Mouse (Mus musculus): ENCODE data around the gene Cdhr4. TPM values are rescaled to one million over a fixed set of nuclear protein-coding genes. Genes with fewer than 3 reads are reported as not detected.

Gene Cdhr4
- total RNA-seq, 2 experiments from 2014 or later, result 2.2 TPM; not detected in 1

DNA sequence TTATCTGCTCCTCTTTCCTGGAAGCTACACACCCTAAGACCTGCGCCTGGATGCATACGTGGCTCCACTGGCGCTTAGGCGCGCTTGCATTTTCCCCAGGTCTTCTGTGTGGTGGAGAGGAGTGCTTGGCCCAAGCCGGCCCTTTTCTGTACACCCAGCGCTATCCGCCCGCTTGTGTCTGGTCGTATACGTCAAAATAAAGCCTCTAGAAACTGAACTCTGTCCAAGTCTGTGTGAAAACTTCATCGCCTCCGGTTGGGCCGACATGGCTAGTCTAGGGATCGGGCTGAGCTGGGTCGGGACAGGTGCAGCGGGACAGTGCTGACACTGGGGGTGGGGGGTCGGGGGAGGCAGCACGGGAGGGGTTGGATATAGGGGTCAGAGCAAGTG, 56.3 kb downstream of the Cdhr4 start:
- intact Hi-C loops (cut with DNase I), result loop anchor here (5.0 kb wide), 1 partner anchor 146 kb away; no protein-coding TSS in a partner anchor
- DNase-seq (ENCODE audit: extremely low spot score in 1 of 2, low spot score in 2 of 2), result no peak

- peak; percentile 97 to 98 for DNase-seq (ENCODE audit: extremely low spot score in 1 of 2, low spot score in 2 of 2)
- intact Hi-C loops (cut with DNase I), result loop anchor here (5.0 kb wide), 1 partner anchor 147 kb away; no protein-coding TSS in a partner anchor
These were observed 56.7 kb downstream of the Cdhr4 start, which contains the start of gene Gmppb for GRCm38 (mm10) chr9:108049016-108049455. TSS of gene Gmppb (plus strand) at chr9:108049242.

Other genes with a start within 250 kb of the Cdhr4 start
- gene Rbm5, start 221.5 kb upstream of the Cdhr4 start, total RNA-seq (2021), result 100 to 1,000 TPM; 157 TPM
- 10 to 100 TPM; 57.0 to 60.5 TPM for gene Rbm6, start 119.3 kb upstream of the Cdhr4 start, total RNA-seq (2021)
- gene Mon1a, start 104.3 kb upstream of the Cdhr4 start, total RNA-seq (2021), result 10 to 100 TPM; 14.0 to 15.0 TPM
- 1 to 10 TPM; 1.8 to 2.4 TPM for gene Mst1r, start 85.6 kb upstream of the Cdhr4 start, total RNA-seq (2021)
- not detected for gene Actl11, start 64.0 kb upstream of the Cdhr4 start, total RNA-seq (2021)
- gene Camkv, start 56.8 kb upstream of the Cdhr4 start, total RNA-seq (2021), result 100 to 1,000 TPM; 434 to 435 TPM
- 10 to 100 TPM; 16.4 to 17.7 TPM for gene Traip, start 42.4 kb upstream of the Cdhr4 start, total RNA-seq (2021)
- 1 to 10 TPM; 2.4 to 2.6 TPM for gene Uba7, start 17.0 kb upstream of the Cdhr4 start, total RNA-seq (2021)
- under 1 TPM; 0.30 to 0.39 TPM for gene Gm20661, start 9.4 kb upstream of the Cdhr4 start, total RNA-seq (2021)
- gene Inka1, start 6.6 kb upstream of the Cdhr4 start, total RNA-seq (2021), result 1 to 10 TPM; 4.3 to 5.1 TPM
- 1 to 10 TPM; 1.5 to 3.4 TPM for gene Gm20662, start 3.9 kb downstream of the Cdhr4 start, total RNA-seq (2021)
- gene Ip6k1, start 10.0 kb downstream of the Cdhr4 start, total RNA-seq (2021), result 100 to 1,000 TPM; 172 to 174 TPM
- 10 to 100 TPM; 16.8 to 18.7 TPM for gene Gmppb, start 56.7 kb downstream of the Cdhr4 start, total RNA-seq (2021)
- gene Amigo3, start 60.7 kb downstream of the Cdhr4 start, total RNA-seq (2021), result 1 to 10 TPM; 1.8 to 2.0 TPM
- gene Mst1, start 87.9 kb downstream of the Cdhr4 start, total RNA-seq (2021), result not detected
- 10 to 100 TPM; 91.1 to 94.2 TPM for gene Rnf123, start 90.8 kb downstream of the Cdhr4 start, total RNA-seq (2021)
- 10 to 100 TPM; 30.7 to 41.3 TPM for gene Apeh, start 102.1 kb downstream of the Cdhr4 start, total RNA-seq (2021)
- 100 to 1,000 TPM; 139 to 142 TPM for gene Bsn, start 197.9 kb downstream of the Cdhr4 start, total RNA-seq (2021)